Mouse (Mus musculus) neural tube, embryonic 11.5 days (tissue): ENCODE data around the gene Zfp217. TPM values are rescaled to one million over a fixed set of nuclear protein-coding genes. Genes with fewer than 3 reads are reported as not detected.

Experiments
- ATAC-seq: fragments of 200-750 bp; cut with Nextera tagmentation; 2 replicates; pipeline ENCODE4 v1.8.0; 2017; ENCODE audit warnings: moderate number of reproducible peaks, mild to moderate bottlenecking, moderate TSS enrichment, moderate library complexity; ENCODE audit not compliant: insufficient read depth, low FRiP score, low TSS enrichment
- DNase-seq: peaks from one replicate; pipeline ENCODE4 v3.0.0-alpha.2; 2015; ENCODE audit warnings: low spot score
- H3K27ac ChIP-seq: fragments of 300-500 bp; sonication (generic); 2 replicates; pipeline ENCODE4 v1.5.1; 2014; ENCODE audit warnings: low read depth, mild to moderate bottlenecking, low read length
- H3K27me3 ChIP-seq: fragments of 300-500 bp; sonication (generic); 2 replicates; pipeline ENCODE4 v1.6.1; 2014; ENCODE audit warnings: mild to moderate bottlenecking, low read length, mixed read lengths; ENCODE audit not compliant: control insufficient read depth, insufficient read depth
- H3K36me3 ChIP-seq: fragments of 300-500 bp; sonication (generic); 2 replicates; pipeline ENCODE4 v1.6.1; 2014; ENCODE audit warnings: mild to moderate bottlenecking, low read length, moderate library complexity, mixed read lengths; ENCODE audit not compliant: control insufficient read depth, insufficient read depth
- H3K4me1 ChIP-seq: fragments of 300-500 bp; sonication (generic); 2 replicates; pipeline ENCODE4 v1.6.1; 2014; ENCODE audit warnings: low read length, mixed read lengths; ENCODE audit not compliant: control insufficient read depth, insufficient read depth
- H3K4me2 ChIP-seq: fragments of 300-500 bp; sonication (generic); 2 replicates; pipeline ENCODE4 v1.6.1; 2014; ENCODE audit warnings: low read depth, mild to moderate bottlenecking, moderate library complexity
- H3K4me3 ChIP-seq: fragments of 300-500 bp; sonication (generic); 2 replicates; pipeline ENCODE4 v1.5.1; 2014; ENCODE audit warnings: low read depth, low read length
- H3K9ac ChIP-seq: fragments of 300-500 bp; sonication (generic); 2 replicates; pipeline ENCODE4 v1.6.1; 2014; ENCODE audit warnings: mild to moderate bottlenecking, low read length
- H3K9me3 ChIP-seq: fragments of 300-500 bp; sonication (generic); 2 replicates; pipeline ENCODE4 v1.6.1; 2016; ENCODE audit warnings: low read length; ENCODE audit not compliant: control insufficient read depth
- WGBS: fragments of 180-500 bp; shearing (Covaris S2); extraction: QIAGEN DNeasy Blood & Tissue Kit; methylation state at CpG from one replicate; pipeline ENCODE4 v1.1.7; 2014; 5-methylcytosine and 5-hydroxymethylcytosine counted together
- polyA plus RNA-seq: library from polyadenylated mRNA; unstranded; fragments of >200 nt; fragmentation: Nextera tagmentation; extraction: Ambion mirVana; gene quantifications from 2 replicates; pipeline ENCODE4 v1.2.1, GENCODE M21; 2014

Zfp217 gene
- polyA plus RNA-seq, 1 experiment from 2014 or later, result 3.5 TPM

- Histone ChIP-seq H3K4me2 (peak overlapping the region; percentile 60), H3K27ac (no peak overlapping the region), H3K27me3 (no peaks in the 10 kb centered on the region), H3K36me3 (no peaks in the 10 kb centered on the region), H3K9me3 (no peaks in the 10 kb centered on the region), H3K4me1 (peaks cover 11% of the 10 kb centered on the region), H3K4me3 (peak overlapping the region; percentile 37; the same call in 1 of the 2 replicates), H3K9ac (peak overlapping the region; percentile 53)
- no peak for ATAC-seq
- 0% methylated on average over 3 of the region's 3 CpGs for WGBS
- DNase-seq, result no peak
Measured at GRCm38 (mm10) chr2:170132716-170133092, 15.2 kb downstream of the Zfp217 start.

- Histone ChIP-seq H3K36me3 (no peaks in the 10 kb centered on the region), H3K4me1 (peaks cover 14% of the 10 kb centered on the region), H3K9ac (peak overlapping the region; percentile 3; the same call in 1 of the 2 replicates), H3K27me3 (no peaks in the 10 kb centered on the region), H3K4me3 (peak overlapping the region; percentile 91; the same call in 1 of the 2 replicates), H3K27ac (no peak overlapping the region), H3K9me3 (no peaks in the 10 kb centered on the region), H3K4me2 (peak overlapping the region; percentile 60)
- WGBS, result 6% methylated on average over 10 of the region's 10 CpGs
- ATAC-seq (no peak), DNase-seq (no peak)
Measured at GRCm38 (mm10) chr2:170131981-170132460, 15.9 kb downstream of the Zfp217 start.

- WGBS, result 0% methylated on average over 37 of the region's 122 CpGs
- H3K9me3 ChIP-seq, result no peaks in the 10 kb centered on the region
- H3K27ac ChIP-seq, result peak overlapping the region; percentile 73
- peak overlapping the region; percentile 94 for H3K9ac ChIP-seq
- ATAC-seq (peak; percentile 81), DNase-seq (peak; percentile 93)
- no peaks in the 10 kb centered on the region for H3K36me3 ChIP-seq
- H3K4me3 ChIP-seq, result peak overlapping the region; percentile 91
- no peaks in the 10 kb centered on the region for H3K27me3 ChIP-seq
- peaks cover 14% of the 10 kb centered on the region for H3K4me1 ChIP-seq
- H3K4me2 ChIP-seq, result peak overlapping the region; percentile 60
Measured at GRCm38 (mm10) chr2:170130780-170131645, 16.9 kb downstream of the Zfp217 start.

GRCm38 (mm10) chr2:170129923-170130779 is 17.8 kb downstream of the Zfp217 start:
- no peaks in the 10 kb centered on the region for H3K27me3 ChIP-seq
- peak overlapping the region; percentile 91 for H3K4me3 ChIP-seq
- peak overlapping the region; percentile 73 for H3K27ac ChIP-seq
- H3K4me1 ChIP-seq, result peaks cover 20% of the 10 kb centered on the region
- WGBS, result under 1% methylated on average over 42 of the region's 48 CpGs
- no peaks in the 10 kb centered on the region for H3K36me3 ChIP-seq
- H3K9me3 ChIP-seq, result no peaks in the 10 kb centered on the region
- ATAC-seq, result peak; percentile 58
- H3K4me2 ChIP-seq, result peak overlapping the region; percentile 60
- peak overlapping the region; percentile 94 for H3K9ac ChIP-seq
- peak; percentile 63 for DNase-seq

GRCm38 (mm10) chr2:170129248-170129922 is 18.5 kb downstream of the Zfp217 start:
- no peak overlapping the region for H3K27ac ChIP-seq
- WGBS, result 26% methylated on average over 5 of the region's 5 CpGs
- H3K36me3 ChIP-seq, result no peaks in the 10 kb centered on the region
- peak overlapping the region; percentile 91 for H3K4me3 ChIP-seq
- H3K27me3 ChIP-seq, result no peaks in the 10 kb centered on the region
- DNase-seq (no peak), ATAC-seq (no peak)
- no peaks in the 10 kb centered on the region for H3K9me3 ChIP-seq
- peak overlapping the region; percentile 60 for H3K4me2 ChIP-seq
- peak overlapping the region; percentile 94 for H3K9ac ChIP-seq
- peaks cover 22% of the 10 kb centered on the region for H3K4me1 ChIP-seq

GRCm38 (mm10) chr2:170128461-170129247 is 19.2 kb downstream of the Zfp217 start:
- Histone ChIP-seq H3K4me1 (peaks cover 22% of the 10 kb centered on the region), H3K4me3 (no peak overlapping the region), H3K9me3 (no peaks in the 10 kb centered on the region), H3K27ac (no peak overlapping the region), H3K9ac (no peak overlapping the region), H3K4me2 (peak overlapping the region; percentile 60; the same call in 1 of the 2 replicates), H3K27me3 (no peaks in the 10 kb centered on the region), H3K36me3 (no peaks in the 10 kb centered on the region)
- no peak for DNase-seq
- WGBS, result 22% methylated on average over 7 of the region's 7 CpGs
- no peak for ATAC-seq

- H3K9ac ChIP-seq, result no peak overlapping the region
- ATAC-seq (no peak), DNase-seq (no peak)
- no peak overlapping the region for H3K4me2 ChIP-seq
- H3K27me3 ChIP-seq, result no peaks in the 10 kb centered on the region
- H3K9me3 ChIP-seq, result no peaks in the 10 kb centered on the region
- H3K27ac ChIP-seq, result no peak overlapping the region
- peaks cover 22% of the 10 kb centered on the region for H3K4me1 ChIP-seq
- WGBS, result 55% methylated on average over 3 of the region's 3 CpGs
- H3K4me3 ChIP-seq, result no peak overlapping the region
- no peaks in the 10 kb centered on the region for H3K36me3 ChIP-seq
Measured at GRCm38 (mm10) chr2:170127523-170127922, 20.4 kb downstream of the Zfp217 start.
